Mouse (Mus musculus) ES-Bruce4 (cell line): ENCODE data around the gene Plpp4.

Experiments
- CTCF ChIP-seq: IDR thresholded peaks from one replicate; pipeline ENCODE4 v1.8.1; 2011; ENCODE audit warnings: low read depth, low read length
- EP300 ChIP-seq: IDR thresholded peaks from 2 replicates; pipeline ENCODE4 v1.6.1; 2011; ENCODE audit warnings: low read depth, low read length; ENCODE audit not compliant: insufficient read depth
- POLR2A ChIP-seq: IDR thresholded peaks from one replicate; pipeline ENCODE4 v1.8.1; 2011; ENCODE audit warnings: low read length; ENCODE audit not compliant: insufficient read depth

DNA sequence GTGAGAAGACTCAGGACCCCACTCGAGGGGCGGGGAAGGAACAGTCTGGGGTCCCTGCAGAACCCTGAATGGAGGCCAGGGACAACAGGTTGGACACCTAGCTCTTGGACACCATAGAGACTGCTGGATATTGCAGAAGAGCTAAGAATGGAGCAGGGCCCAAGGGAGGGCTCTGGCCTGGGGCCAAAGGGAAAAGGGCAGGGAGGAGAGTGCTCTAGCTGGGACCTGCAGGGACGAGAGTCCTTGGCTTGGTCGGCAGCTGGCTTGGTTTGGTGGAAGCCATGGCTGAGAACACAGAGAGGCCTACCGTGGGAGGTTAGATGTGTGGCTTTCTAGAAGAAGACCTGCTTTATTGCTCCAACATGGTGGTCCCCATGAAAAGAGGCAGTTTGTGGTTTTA lies 139.7 kb downstream of the Plpp4 start:
- no peak for TF ChIP-seq CTCF
- no peak for TF ChIP-seq POLR2A
- TF ChIP-seq EP300: no peak
